Mouse (Mus musculus) regulatory T cell (primary cell): Measurements from ENCODE around the gene Tnfsf8.

ENCODE experiments used
- in situ Hi-C: fragments of 300-600 bp; cut with MboI, MseI; formaldehyde crosslinking; loops from one replicate; pipeline ENCODE4 v1.15.1; 2025; ENCODE audit warnings: high pct_unique_total_duplicates

Gene Tnfsf8

DNA sequence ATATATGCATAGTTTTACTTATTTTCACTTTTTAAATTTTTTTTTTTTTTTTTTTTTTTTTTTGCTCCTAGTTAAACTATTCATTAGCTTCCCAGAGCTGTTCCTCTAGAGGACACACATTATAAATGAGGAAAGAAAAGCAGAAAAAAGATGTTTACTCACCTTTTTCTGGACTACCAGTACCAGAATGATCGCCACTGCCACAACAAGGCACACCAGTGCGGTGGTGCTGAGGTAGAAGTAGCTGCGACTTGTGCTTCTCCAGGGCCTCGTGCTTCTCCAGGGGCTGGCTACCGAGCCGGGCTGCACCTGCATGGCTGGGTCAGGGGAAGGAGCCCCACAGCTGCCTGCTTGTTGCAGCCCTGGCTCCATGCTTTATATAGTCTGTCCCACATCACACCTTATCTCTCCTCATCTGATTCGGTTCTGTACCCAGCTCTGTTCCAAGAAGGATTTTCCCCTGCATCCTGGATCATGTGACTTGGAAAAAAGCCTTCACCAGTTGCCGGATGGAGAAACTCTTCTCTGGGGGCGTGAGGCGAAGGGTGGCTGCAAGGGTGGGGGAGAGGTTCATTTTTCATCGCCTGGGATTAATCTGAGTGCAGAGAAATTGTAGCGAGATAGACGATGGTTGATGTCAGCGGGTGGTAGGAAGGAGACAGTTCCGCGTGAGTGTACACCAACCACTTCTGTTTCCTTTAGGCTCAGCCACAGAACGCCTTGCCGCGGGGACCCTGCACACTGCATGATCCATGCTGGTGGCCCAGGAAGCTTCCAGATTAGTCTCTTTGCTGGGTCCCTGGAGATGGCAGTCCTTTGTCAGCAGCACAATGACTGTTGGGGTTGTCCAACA lies at the start of gene Tnfsf8:
Gene Tnfsf8 (minus strand): TSS at position 660 of the 853 bp plus-strand sequence.
- in situ Hi-C loops = loop anchor here (5.0 kb wide), 3 partner anchors 46 to 469 kb away; no protein-coding TSS in a partner anchor

- in situ Hi-C loops = loop anchor here (5.0 kb wide), 1 partner anchor 46 kb away; the partner anchor contains the start of gene Tnfsf8
Measured at GRCm38 (mm10) chr4:63908511-63908910, 47.4 kb upstream of the Tnfsf8 start.

DNA sequence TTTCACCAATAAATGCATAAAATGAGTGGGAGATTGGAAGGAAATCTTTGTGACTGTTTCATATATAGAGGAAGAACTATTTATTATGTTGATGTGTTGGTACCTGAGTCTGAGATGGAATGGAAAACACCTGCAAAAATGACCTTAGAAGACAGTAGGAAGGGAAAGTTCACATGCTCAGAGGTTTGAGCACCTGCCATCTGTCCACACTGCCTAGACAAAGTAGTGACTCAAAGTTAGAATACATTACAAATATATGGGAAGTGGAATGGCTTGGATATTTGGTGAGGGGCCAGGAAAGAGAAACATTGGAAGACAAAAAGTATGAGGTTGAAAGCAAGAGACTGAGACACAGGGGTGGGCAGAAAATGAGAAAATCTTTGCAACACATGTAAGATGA lies 46.3 kb upstream of the Tnfsf8 start:
- in situ Hi-C loops = loop anchor here (5.0 kb wide), 1 partner anchor 45 kb away; the partner anchor contains the start of gene Tnfsf8

DNA sequence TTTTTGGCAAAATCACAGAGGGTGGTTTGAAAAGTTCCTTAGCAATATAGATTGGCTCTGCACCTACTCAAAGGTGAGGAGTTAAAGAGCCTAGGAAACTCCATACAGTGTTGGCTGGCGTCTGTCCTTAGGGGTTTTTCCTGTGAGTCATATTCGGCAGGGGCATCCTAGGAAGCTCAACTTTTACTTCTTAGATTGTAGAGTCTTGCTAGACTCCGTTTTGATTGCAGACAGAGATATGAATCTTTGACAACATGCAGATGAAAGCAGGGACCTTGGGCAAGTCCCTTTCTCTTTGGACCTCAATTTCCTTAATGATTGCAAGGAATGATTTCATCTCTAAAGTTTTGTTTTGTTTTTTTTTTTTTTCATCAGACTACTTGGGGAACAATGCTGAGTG lies 44.9 kb upstream of the Tnfsf8 start:
- in situ Hi-C loops = loop anchor here (5.0 kb wide), 1 partner anchor 44 kb away; the partner anchor contains the start of gene Tnfsf8

DNA sequence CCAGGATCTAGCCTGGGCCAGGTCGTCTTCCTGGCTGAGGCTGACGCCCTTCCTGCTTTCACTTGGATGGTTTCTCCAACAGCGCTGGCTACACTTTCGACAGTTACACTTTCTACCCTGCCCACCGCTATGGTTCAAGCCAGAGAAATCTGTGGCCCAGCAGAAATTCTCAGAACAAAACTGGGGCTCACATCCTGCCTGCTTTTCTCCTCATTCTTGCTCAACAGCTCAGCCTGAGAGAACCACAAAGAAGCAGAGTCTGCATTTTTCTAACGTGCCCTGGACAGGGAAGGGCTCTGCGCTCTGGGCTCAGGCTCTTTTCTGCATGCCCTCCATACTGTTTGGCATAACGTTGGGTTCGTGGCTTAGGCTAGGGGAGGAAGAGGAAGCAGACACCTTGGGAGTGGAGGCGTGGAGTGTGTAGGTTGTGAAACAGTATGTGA lies 38.0 kb upstream of the Tnfsf8 start:
- in situ Hi-C loops = no loop called here

GRCm38 (mm10) chr4:63897152-63897551 lies 36.0 kb upstream of the Tnfsf8 start:
- in situ Hi-C loops = no loop called here

GRCm38 (mm10) chr4:63886156-63886555 lies 25.0 kb upstream of the Tnfsf8 start:
- in situ Hi-C loops = no loop called here

DNA sequence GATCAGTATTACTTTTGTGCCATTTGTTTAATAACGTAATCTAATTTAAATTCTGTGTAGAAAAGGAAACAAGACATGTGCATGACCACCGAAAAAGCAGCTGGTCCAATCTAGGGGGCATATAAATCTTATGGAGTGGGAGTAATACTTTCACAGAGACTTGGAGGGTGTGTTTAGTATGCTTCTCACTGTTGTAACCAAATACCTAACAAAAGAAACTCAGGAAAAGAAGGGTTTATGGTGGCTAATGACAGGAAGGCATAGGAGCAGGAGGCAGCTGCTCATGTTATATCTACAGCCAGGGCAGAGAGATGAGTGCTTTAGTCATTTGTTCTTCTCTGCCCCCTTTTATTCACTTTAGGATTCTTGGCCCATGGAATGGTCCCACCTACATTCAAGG lies 15.6 kb upstream of the Tnfsf8 start:
- in situ Hi-C loops = no loop called here

- in situ Hi-C loops = no loop called here
Measured at GRCm38 (mm10) chr4:63875480-63875879, 14.3 kb upstream of the Tnfsf8 start.

- in situ Hi-C loops = no loop called here
Measured at GRCm38 (mm10) chr4:63870678-63871077, 9.5 kb upstream of the Tnfsf8 start.

DNA sequence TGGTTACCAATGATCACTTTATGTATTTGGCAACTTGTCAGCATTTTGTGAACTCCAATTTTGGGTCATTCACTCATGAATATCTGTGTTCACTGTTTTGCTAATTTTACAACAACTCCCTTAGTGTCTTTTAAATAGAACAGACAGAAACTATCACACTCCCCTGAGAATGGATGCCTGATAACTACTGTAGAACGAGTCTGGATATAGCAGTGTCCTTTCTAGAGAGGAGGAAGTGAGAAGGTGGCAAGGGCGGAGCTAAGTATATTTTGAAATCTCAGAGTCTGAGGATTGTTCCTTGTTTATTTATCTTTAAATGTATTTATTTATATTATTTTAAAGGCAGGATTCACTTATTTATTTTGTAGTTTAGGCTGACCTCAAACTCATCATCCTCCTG lies 7.6 kb upstream of the Tnfsf8 start:
- in situ Hi-C loops = no loop called here

DNA sequence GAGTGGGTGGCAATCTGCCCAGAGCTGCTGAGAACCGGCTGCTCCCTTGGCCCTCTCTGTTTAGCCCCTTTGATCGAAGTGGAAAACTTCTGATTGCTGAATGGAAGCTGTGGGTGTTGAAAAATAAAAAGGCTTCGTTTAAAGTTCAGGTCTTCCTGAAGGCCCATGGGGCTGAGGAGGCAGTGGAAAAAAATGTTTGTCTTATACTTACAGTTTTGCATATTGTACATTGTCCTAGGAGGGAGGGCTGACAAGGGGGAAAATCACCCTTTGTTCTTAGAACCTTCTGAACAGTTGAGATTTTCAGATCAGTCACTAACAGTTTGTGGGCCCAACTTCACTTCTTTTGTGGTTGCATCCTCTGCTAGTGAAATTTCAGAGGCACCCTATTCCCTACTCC lies 1.8 kb upstream of the Tnfsf8 start:
- in situ Hi-C loops = loop anchor here (5.0 kb wide), 3 partner anchors 44 to 471 kb away; no protein-coding TSS in a partner anchor

- in situ Hi-C loops = loop anchor here (5.0 kb wide), 3 partner anchors 45 to 470 kb away; no protein-coding TSS in a partner anchor
Measured at GRCm38 (mm10) chr4:63862092-63862697, 1.0 kb upstream of the Tnfsf8 start.

GRCm38 (mm10) chr4:63860236-63860635 lies 911 bp downstream of the Tnfsf8 start:
- in situ Hi-C loops = loop anchor here (5.0 kb wide), 3 partner anchors 47 to 468 kb away; no protein-coding TSS in a partner anchor

- in situ Hi-C loops = loop anchor here (5.0 kb wide), 3 partner anchors 48 to 467 kb away; no protein-coding TSS in a partner anchor
Measured at GRCm38 (mm10) chr4:63859785-63860203, 1.4 kb downstream of the Tnfsf8 start.

GRCm38 (mm10) chr4:63858646-63859224 lies 2.4 kb downstream of the Tnfsf8 start:
- in situ Hi-C loops = no loop called here

DNA sequence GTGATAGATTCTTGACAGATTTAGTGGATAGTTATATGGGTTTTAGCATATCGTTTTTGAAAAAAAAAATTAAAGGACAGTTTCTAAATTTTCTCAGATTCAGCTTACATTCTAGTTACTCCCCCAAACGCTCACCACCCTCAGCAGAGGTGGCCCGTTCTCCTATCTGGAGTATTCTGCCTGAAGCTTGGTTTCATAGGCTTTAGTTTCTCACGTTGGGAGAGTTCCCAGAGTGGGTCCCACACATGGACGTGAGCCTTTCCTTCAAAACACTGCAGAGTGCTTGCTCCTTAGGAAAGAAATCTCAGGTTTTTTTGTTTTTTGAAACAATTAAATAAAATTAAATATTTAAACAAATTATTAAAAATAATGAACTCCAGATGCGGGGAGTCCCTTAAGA lies 4.4 kb downstream of the Tnfsf8 start:
- in situ Hi-C loops = no loop called here

DNA sequence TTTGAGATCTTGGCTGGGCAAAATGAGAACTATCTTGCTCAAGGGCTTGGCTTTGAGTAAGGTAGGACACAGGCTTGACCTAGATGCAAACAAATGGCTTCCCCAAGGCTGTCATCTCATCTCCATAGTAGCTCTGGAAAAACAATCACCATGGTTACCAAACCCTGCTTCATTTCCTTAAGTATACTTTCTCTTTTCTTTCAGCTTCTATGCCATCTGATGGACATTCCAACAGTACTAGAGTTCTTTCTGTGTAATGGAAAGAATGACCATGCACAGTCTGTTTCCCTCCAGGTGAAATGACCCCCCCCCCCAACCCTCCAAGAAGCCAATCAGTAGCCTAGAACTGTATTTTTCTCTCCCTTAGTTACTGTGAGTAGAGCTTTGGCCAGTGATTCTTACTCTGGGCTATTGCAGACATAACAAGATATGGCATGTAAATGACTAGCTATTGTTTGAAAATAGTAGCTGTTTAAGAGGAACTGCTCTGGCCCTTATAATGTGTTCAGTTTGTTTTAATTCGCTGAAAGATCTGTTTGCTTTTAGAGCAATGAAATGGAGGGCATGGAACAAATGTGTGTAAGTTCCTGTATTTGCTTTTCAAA lies 7.3 kb downstream of the Tnfsf8 start:
- in situ Hi-C loops = no loop called here

- in situ Hi-C loops = no loop called here
Measured at GRCm38 (mm10) chr4:63850082-63850481, 11.1 kb downstream of the Tnfsf8 start.

GRCm38 (mm10) chr4:63846881-63847597 lies 14.1 kb downstream of the Tnfsf8 start:
- in situ Hi-C loops = no loop called here

- in situ Hi-C loops = no loop called here
Measured at GRCm38 (mm10) chr4:63845760-63846159, 15.4 kb downstream of the Tnfsf8 start.
